Mouse (Mus musculus) hindbrain, postnatal 0 days (tissue): ENCODE results near the gene 1700011L22Rik. TPM values are rescaled to one million over a fixed set of nuclear protein-coding genes. Genes with fewer than 3 reads are reported as not detected.
A peak's percentile ranks its signal among the peaks of the same experiment; 100 is the strongest.

Experiments
- ATAC-seq: fragments of 200-750 bp; cut with Nextera tagmentation; 2 replicates; pipeline ENCODE4 v1.8.0; 2017; ENCODE audit warnings: mild to moderate bottlenecking, moderate TSS enrichment, moderate library complexity
- DNase-seq: peaks from one replicate; pipeline ENCODE4 v3.0.0-alpha.2; 2015; ENCODE audit warnings: low spot score
- H3K27ac ChIP-seq: fragments of 300-500 bp; sonication (generic); 2 replicates; pipeline ENCODE4 v1.5.1; 2014; ENCODE audit warnings: mild to moderate bottlenecking
- H3K27me3 ChIP-seq: fragments of 300-500 bp; sonication (generic); 2 replicates; pipeline ENCODE4 v1.6.1; 2014; ENCODE audit warnings: low read length, mixed read lengths; ENCODE audit not compliant: insufficient read depth
- H3K36me3 ChIP-seq: fragments of 300-500 bp; sonication (generic); 2 replicates; pipeline ENCODE4 v1.6.1; 2014; ENCODE audit warnings: low read length, mixed read lengths; ENCODE audit not compliant: insufficient read depth
- H3K4me1 ChIP-seq: fragments of 300-500 bp; sonication (generic); 2 replicates; pipeline ENCODE4 v1.6.1; 2014; ENCODE audit warnings: antibody characterized with exemption, low read length, mixed read lengths; ENCODE audit not compliant: insufficient read depth
- H3K4me2 ChIP-seq: fragments of 300-500 bp; sonication (generic); 2 replicates; pipeline ENCODE4 v1.6.1; 2014; ENCODE audit warnings: low read depth, mild to moderate bottlenecking, low read length, moderate library complexity, mixed read lengths
- H3K4me3 ChIP-seq: fragments of 300-500 bp; sonication (generic); 2 replicates; pipeline ENCODE4 v1.5.1; 2014; ENCODE audit warnings: low read length
- H3K9ac ChIP-seq: fragments of 300-500 bp; sonication (generic); replicated peaks from 2 replicates; pipeline ENCODE4 v1.6.1; 2014; ENCODE audit warnings: mild to moderate bottlenecking, low read length, moderate library complexity, mixed read lengths
- H3K9me3 ChIP-seq: fragments of 300-500 bp; sonication (generic); 2 replicates; pipeline ENCODE4 v1.6.1; 2016; ENCODE audit warnings: low read length, mixed read lengths
- CTCF ChIP-seq: IDR thresholded peaks from 2 replicates; pipeline ENCODE4 v1.5.1; 2016; ENCODE audit warnings: antibody characterized with exemption, control low read depth, low read depth
- WGBS: fragments of 180-500 bp; shearing (Covaris S2); extraction: QIAGEN DNeasy Blood & Tissue Kit; methylation state at CpG from one replicate; pipeline ENCODE4 v1.1.7; 2014; 5-methylcytosine and 5-hydroxymethylcytosine counted together
- polyA plus RNA-seq: library from polyadenylated mRNA; unstranded; fragments of >200 nt; fragmentation: Nextera tagmentation; extraction: Ambion mirVana; gene quantifications from 2 replicates; pipeline ENCODE4 v1.2.1, GENCODE M21; 2015
- total RNA-seq: library from RNA; depleted of rRNA; stranded (reverse); fragments of >200 nt; gene quantifications from 2 replicates; pipeline ENCODE4 v1.2.3, GENCODE M21; 2014

The 1700011L22Rik gene
- total and polyA plus RNA-seq, 2 experiments from 2014 or later: 0.25 TPM; not detected in 1

DNA sequence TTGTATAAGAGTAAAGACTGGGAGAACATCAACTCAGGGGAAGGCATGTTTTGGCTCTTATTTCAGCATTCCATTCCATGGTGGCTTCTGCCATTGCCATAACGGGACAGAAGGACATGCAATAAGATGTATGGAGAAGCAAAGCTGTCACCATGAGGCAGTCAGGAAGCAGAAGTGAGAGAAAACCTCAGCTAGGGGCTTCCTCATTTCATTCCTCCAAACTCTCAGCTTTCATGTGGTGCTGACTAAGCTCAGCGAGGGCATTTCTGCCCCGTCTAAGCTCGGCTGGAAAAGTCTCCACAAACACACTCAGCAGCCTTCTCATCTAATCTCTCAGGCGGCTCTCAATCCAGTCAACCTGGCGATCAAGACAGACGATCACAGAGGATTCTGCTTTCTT, 22.8 kb downstream of the 1700011L22Rik start:
- TF ChIP-seq CTCF: no peak
- no peaks in the 10 kb centered on the region for H3K36me3 ChIP-seq
- DNase-seq: no peak
- 88% methylated on average over 7 of the region's 7 CpGs for WGBS
- H3K4me2 ChIP-seq: no peak overlapping the region
- no peak for ATAC-seq
- H3K4me3 ChIP-seq: no peak overlapping the region
- no peak overlapping the region for H3K27ac ChIP-seq
- H3K9me3 ChIP-seq: no peaks in the 10 kb centered on the region
- H3K27me3 ChIP-seq: no peaks in the 10 kb centered on the region
- 0 out of 2 replicates have a peak, but pooled peaks cover 6% of the 10 kb centered on the region for H3K4me1 ChIP-seq
- no peak overlapping the region for H3K9ac ChIP-seq

DNA sequence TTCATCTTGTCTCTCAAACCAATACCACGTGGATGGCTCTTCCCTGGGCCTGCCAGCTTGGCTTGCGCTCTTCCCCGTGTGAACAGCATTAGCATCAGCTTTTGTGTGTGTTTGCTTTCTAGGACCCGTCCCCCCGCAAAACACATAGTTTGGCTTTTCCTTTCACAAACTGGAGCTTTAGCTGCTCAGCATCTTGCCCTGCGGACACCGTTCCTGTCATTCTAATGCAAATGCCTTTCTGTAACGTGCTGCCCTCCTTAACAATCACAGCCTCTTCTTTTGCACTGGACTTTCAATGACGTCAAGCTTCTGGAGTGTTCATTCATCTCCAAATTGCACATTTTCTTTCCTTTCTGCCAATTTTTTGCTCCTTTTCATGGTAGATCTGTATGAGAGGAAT, 24.0 kb downstream of the 1700011L22Rik start:
- no peak for TF ChIP-seq CTCF
- Histone ChIP-seq H3K4me2 (no peak overlapping the region), H3K4me1 (0 out of 2 replicates have a peak, but pooled peaks cover 6% of the 10 kb centered on the region), H3K9me3 (no peaks in the 10 kb centered on the region), H3K27me3 (no peaks in the 10 kb centered on the region), H3K4me3 (no peak overlapping the region), H3K9ac (no peak overlapping the region), H3K27ac (no peak overlapping the region), H3K36me3 (no peaks in the 10 kb centered on the region)
- WGBS: 35% methylated on average over 9 of the region's 9 CpGs
- DNase-seq (no peak), ATAC-seq (no peak)

DNA sequence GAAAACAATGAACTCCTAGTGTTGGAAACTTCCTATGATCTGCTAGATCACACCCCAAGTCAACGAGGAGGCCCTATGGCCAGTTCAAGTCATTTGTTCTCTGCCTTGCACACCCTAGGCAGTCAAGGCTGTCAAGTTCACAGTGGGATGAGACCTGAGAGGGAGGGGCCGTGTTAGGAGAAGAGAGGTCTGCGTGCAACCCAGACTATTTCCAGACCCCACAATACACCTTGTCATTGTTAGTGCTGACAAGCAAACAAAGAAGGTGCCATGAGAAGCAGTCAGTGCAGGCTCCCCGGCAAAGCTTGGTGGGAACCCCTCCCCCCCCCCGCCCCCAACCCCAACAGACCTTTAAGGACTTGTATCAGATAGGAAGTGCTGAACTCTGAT, 25.6 kb downstream of the 1700011L22Rik start:
- ATAC-seq: peak; percentile 66; the same call in 1 of the 2 replicates
- no peak overlapping the region for H3K4me3 ChIP-seq
- WGBS: 41% methylated on average over 5 of the region's 5 CpGs
- H3K9me3 ChIP-seq: no peaks in the 10 kb centered on the region
- H3K27ac ChIP-seq: peak overlapping the region; percentile 46; the same call in 1 of the 2 replicates
- no peaks in the 10 kb centered on the region for H3K27me3 ChIP-seq
- H3K4me2 ChIP-seq: no peak overlapping the region
- DNase-seq: no peak
- no peak for TF ChIP-seq CTCF
- H3K9ac ChIP-seq: no peak overlapping the region
- H3K36me3 ChIP-seq: no peaks in the 10 kb centered on the region
- H3K4me1 ChIP-seq: 0 out of 2 replicates have a peak, but pooled peaks cover 6% of the 10 kb centered on the region

DNA sequence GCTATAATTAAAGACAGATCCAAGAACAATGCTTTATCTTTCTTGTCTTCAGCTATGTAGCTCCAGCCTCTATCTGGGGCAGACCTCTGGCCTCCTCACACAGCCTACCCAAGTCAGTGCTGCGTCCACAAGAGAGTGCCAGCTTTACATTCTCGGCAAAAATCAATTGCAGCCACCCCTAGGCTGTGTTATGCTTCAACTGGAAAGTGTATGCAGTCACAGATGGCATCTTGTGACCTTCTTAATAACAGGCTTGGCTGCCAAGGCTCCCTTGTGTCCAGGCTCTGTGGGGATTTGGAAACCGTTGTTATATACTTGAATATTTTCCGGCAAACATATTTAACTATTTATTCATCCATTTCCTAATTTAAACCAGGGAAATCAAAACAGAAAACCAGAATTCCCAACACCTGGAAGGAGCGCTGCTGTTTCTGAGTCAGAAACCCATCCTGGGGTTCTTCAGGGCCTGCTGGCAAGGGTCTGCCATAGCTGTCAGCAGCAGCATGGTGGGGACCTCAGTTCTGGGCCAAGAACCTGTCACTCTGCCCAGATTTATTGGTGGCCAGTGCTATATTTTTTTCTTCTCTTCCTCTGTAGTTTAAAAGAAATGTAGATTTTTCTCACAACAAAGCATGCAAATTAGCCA, 26.1 kb downstream of the 1700011L22Rik start:
- Histone ChIP-seq H3K4me3 (no peak overlapping the region), H3K36me3 (no peaks in the 10 kb centered on the region), H3K4me1 (0 out of 2 replicates have a peak, but pooled peaks cover 6% of the 10 kb centered on the region), H3K4me2 (no peak overlapping the region), H3K27ac (peak overlapping the region; percentile 46), H3K9ac (no peak overlapping the region), H3K9me3 (no peaks in the 10 kb centered on the region), H3K27me3 (no peaks in the 10 kb centered on the region)
- peak; percentile 60 for DNase-seq
- ATAC-seq: peak; percentile 70; the same call in 1 of the 2 replicates
- TF ChIP-seq CTCF: no peak; the same call in 1 of the 2 replicates
- 40% methylated on average over 5 of the region's 5 CpGs for WGBS

DNA sequence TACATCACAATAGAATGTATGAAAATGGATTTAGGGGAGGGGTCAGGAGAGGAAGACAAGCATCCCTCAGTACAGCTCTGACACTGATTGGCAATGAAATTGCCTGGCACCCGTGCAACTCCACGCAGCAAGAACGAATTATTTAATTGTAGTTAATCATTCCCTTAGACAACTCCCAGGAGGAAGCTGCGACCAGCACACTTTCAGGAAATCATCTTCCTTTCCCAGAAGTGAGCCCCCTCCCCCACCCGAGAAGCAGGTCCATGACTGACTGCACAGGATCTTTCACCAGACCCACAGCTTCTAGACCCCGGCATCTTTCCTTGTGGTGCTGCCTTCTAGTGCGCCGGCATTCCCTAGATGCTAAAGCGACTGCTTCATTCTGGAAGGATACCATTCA, 36.7 kb downstream of the 1700011L22Rik start:
- Histone ChIP-seq H3K4me1 (peaks cover 9% of the 10 kb centered on the region), H3K27me3 (no peaks in the 10 kb centered on the region), H3K9ac (no peak overlapping the region), H3K4me3 (no peak overlapping the region), H3K4me2 (no peak overlapping the region), H3K27ac (no peak overlapping the region), H3K9me3 (no peaks in the 10 kb centered on the region), H3K36me3 (no peaks in the 10 kb centered on the region)
- 55% methylated on average over 9 of the region's 9 CpGs for WGBS
- ATAC-seq (no peak), DNase-seq (peak; percentile 17)
- no peak for TF ChIP-seq CTCF

DNA sequence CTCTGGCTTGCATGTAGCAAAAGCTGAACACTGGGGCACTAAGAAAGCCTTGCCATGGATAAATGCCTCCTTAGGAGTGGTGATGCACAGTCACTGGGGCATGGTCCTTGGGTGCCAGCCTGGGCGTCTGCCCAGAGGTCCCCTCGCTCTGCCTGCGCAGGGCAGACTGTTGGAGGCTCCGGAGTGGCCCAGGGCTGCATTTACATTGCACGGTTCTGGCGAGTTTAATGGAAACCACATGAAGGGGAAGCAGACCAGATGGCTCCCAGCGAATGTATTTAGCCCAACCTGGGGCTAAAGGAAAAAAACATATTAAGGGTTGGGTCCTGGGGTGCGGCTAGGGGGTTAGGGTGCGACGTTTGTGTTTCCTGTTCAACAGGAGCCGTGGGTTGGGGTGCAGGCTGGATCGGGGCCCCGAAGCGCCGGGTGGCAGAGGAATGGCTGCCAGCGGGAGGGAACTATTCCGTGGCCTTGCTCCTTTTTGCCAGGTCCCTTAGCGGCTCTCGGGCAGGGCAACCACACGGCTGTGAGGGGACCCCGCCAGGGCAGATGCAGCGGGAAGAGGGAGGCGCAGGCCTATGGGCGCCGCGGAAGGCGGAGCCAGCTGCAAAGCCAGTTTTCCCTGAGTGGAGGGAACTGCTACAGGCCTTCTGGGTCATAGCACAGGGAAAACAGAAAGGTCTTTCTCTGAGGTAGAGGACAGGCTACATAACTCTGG, 38.6 kb downstream of the 1700011L22Rik start:
- no peaks in the 10 kb centered on the region for H3K27me3 ChIP-seq
- H3K27ac ChIP-seq: peak overlapping the region; percentile 77
- peak overlapping the region; percentile 33 for H3K4me3 ChIP-seq
- peaks cover 9% of the 10 kb centered on the region for H3K4me1 ChIP-seq
- no peak for TF ChIP-seq CTCF
- no peaks in the 10 kb centered on the region for H3K9me3 ChIP-seq
- H3K9ac ChIP-seq: peak overlapping the region; percentile 47
- H3K4me2 ChIP-seq: peak overlapping the region; percentile 58
- DNase-seq (peak; percentile 67), ATAC-seq (peak; percentile 82)
- 4% methylated on average over 27 of the region's 27 CpGs for WGBS
- no peaks in the 10 kb centered on the region for H3K36me3 ChIP-seq
